Mouse (Mus musculus) midbrain, embryonic 15.5 days (tissue): ENCODE data around the gene Lyst. TPM values are rescaled to one million over a fixed set of nuclear protein-coding genes. Genes with fewer than 3 reads are reported as not detected.
"Not testable (repeated sequence)": the region's sequence is repeated elsewhere in the genome, so short reads cannot be mapped to it uniquely, and the experiment has no call there.

Experiments used
- ATAC-seq: fragments of 200-750 bp; cut with Nextera tagmentation; replicated peaks from 2 replicates; pipeline ENCODE4 v1.8.0; 2017; ENCODE audit warnings: moderate TSS enrichment
- H3K27ac ChIP-seq: fragments of 300-500 bp; sonication (generic); 2 replicates; pipeline ENCODE4 v1.5.1; 2015; ENCODE audit warnings: mild to moderate bottlenecking, inconsistent platforms
- H3K27me3 ChIP-seq: fragments of 300-500 bp; sonication (generic); replicated peaks from 2 replicates; pipeline ENCODE4 v1.6.1; 2015; ENCODE audit warnings: inconsistent platforms
- H3K36me3 ChIP-seq: fragments of 300-500 bp; sonication (generic); replicated peaks from 2 replicates; pipeline ENCODE4 v1.6.1; 2015; ENCODE audit warnings: inconsistent platforms
- H3K4me1 ChIP-seq: fragments of 300-500 bp; sonication (generic); 2 replicates; pipeline ENCODE4 v1.6.1; 2015; ENCODE audit warnings: inconsistent platforms
- H3K4me2 ChIP-seq: fragments of 300-500 bp; sonication (generic); 2 replicates; pipeline ENCODE4 v1.6.1; 2015; ENCODE audit warnings: inconsistent platforms, mild to moderate bottlenecking, moderate library complexity
- H3K4me3 ChIP-seq: fragments of 300-500 bp; sonication (generic); 2 replicates; pipeline ENCODE4 v1.5.1; 2015; ENCODE audit warnings: mild to moderate bottlenecking, inconsistent platforms
- H3K9ac ChIP-seq: fragments of 300-500 bp; sonication (generic); 2 replicates; pipeline ENCODE4 v1.6.1; 2015; ENCODE audit warnings: mild to moderate bottlenecking, inconsistent platforms
- H3K9me3 ChIP-seq: fragments of 300-500 bp; sonication (generic); 2 replicates; pipeline ENCODE4 v1.6.1; 2016; ENCODE audit warnings: inconsistent platforms
- WGBS: fragments of 180-500 bp; shearing (Covaris S2); methylation state at CpG from one replicate; pipeline ENCODE4 v1.1.7; 2015; ENCODE audit warnings: mixed read lengths; 5-methylcytosine and 5-hydroxymethylcytosine counted together
- polyA plus RNA-seq: library from polyadenylated mRNA; unstranded; fragments of >200 nt; fragmentation: Nextera tagmentation; extraction: Ambion mirVana; gene quantifications from 2 replicates; pipeline ENCODE4 v1.2.1, GENCODE M21; 2015

Gene Lyst
- polyA plus RNA-seq, 1 experiment from 2014 or later = 5.6 TPM

DNA sequence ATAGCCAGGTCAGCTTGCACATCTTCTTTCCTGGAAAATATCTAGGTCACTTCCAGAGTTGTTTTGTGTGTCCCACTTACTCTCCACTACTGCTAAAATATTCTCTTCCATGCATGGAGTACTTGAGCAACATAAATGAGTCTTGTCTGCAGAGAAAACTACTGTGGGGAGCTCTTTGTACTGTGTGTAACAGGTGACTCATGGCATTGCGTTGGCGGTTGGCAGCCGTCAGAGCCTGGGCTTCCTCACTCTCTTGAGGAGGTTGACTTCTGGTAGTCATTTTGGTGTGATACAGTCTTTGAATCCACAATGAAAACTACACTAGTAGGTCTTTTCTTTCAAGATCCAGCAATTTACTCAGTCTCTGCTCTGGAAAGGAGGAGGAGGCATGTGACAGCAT lies 201.8 kb downstream of the Lyst start:
- no peaks in the 10 kb centered on the region for H3K36me3 ChIP-seq
- H3K4me2 ChIP-seq = no peak overlapping the region
- 93% methylated on average over 3 of the region's 3 CpGs for WGBS
- no peak overlapping the region for H3K27ac ChIP-seq
- H3K4me3 ChIP-seq = no peak overlapping the region
- H3K27me3 ChIP-seq = no peaks in the 10 kb centered on the region
- H3K4me1 ChIP-seq = no peaks in the 10 kb centered on the region
- ATAC-seq = no peak
- H3K9me3 ChIP-seq = no peaks in the 10 kb centered on the region
- no peak overlapping the region for H3K9ac ChIP-seq

DNA sequence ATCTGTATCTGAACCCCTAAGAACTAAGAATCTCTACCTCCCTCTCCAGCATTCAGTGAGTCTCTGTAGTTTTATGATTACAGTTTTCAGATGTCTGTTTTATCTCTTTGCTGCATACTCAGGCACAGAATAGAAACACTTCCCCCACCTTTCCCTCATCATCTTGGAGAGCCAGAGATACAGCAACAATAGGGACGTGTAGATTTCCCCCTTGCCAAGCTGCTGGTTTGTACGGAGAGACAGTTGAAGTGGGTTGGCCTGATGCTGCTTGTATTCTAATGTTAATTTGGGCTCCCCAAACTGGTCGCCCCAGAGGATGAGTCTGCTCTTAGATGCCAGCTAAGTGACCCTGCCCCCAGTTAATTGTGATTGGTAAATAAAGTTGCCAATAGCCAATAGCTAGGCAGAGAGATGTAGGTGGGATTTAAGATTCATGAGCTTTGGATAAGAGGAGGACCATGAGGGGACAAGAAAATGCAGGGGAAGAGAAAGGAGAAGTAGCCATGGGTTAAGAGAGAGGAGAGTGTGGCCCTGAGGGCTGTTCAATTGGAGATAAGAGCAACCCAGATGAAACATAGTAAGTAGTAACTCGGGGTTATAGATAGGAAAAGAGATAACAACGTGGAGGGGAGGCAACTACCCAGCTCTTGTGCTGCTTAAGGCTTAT lies 205.1 kb downstream of the Lyst start:
- H3K9me3 ChIP-seq = no peaks in the 10 kb centered on the region
- no peak overlapping the region for H3K27ac ChIP-seq
- no peaks in the 10 kb centered on the region for H3K36me3 ChIP-seq
- no peaks in the 10 kb centered on the region for H3K27me3 ChIP-seq
- 29% methylated on average over 5 of the region's 5 CpGs for WGBS
- H3K4me2 ChIP-seq = no peak overlapping the region
- H3K4me3 ChIP-seq = no peak overlapping the region
- ATAC-seq = no peak
- no peaks in the 10 kb centered on the region; the same call in 1 of the 2 replicates for H3K4me1 ChIP-seq
- H3K9ac ChIP-seq = no peak overlapping the region

DNA sequence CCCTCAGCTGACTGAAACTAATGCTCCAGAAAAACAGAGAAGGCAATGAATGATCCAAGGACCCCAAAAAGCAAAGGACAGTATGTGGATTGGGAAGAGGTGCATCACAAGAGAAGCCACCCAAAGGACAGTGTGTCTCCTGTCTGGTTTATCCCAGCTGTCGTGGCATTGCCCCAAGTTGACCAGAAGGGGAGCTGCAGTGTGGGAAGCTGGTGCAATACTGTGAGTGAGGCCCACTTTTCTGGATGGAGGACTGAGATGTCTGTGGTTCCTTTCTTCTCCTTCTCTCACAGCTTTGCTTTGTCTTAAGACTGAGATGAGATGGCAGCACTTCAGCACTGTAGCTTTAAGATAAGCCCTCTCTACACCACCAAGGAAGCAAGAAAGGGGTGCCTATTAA lies 205.9 kb downstream of the Lyst start:
- Histone ChIP-seq H3K36me3 (no peaks in the 10 kb centered on the region), H3K4me1 (no peaks in the 10 kb centered on the region; the same call in 1 of the 2 replicates), H3K27me3 (no peaks in the 10 kb centered on the region), H3K4me2 (no peak overlapping the region), H3K4me3 (no peak overlapping the region), H3K27ac (no peak overlapping the region), H3K9me3 (no peaks in the 10 kb centered on the region), H3K9ac (no peak overlapping the region)
- 83% methylated on average over 1 of the region's 1 CpGs for WGBS
- ATAC-seq = no peak

DNA sequence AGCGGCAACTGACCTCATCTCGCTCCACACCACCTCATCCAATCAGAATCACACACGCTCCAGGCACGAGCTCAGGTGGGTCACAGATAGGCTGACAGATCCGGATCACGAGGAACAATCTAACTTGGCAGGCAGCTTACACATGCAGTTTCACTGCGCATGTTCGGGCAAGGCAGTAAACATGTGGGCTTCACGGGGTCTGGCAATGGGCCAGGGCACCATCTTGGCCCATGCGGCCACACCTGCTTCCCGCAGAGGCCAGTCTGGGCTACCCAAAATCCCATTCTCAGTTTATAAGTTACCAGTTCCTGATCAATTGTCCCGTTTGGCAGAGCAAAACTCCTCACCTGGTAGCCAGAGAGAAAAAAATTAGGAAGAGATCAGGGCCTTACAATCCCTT lies 207.6 kb downstream of the Lyst start:
- H3K4me2 ChIP-seq, H3K27ac ChIP-seq, H3K4me3 ChIP-seq, H3K36me3 ChIP-seq, H3K27me3 ChIP-seq, H3K9me3 ChIP-seq, H3K4me1 ChIP-seq, H3K9ac ChIP-seq, ATAC-seq: not testable (repeated sequence)
- WGBS = 92% methylated on average over 12 of the region's 12 CpGs

DNA sequence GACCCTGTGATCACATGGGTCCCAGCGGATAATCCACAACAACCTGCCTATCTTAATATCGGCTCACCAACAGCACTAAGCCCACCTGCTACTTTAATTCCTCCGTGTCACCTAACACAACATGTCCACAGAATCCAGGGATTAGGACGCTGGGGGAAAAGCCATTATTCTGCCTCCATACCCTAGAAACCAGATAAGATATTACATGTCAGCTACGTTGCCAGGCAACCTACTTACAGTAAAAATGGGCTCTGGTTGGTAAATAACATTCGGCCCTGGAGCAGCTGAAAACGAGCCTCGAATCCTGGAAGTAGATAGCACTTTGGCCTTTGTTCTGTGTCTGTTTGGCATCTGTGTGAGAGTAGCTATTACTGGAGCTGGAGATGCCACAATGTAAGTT lies 208.6 kb downstream of the Lyst start:
- WGBS = 65% methylated on average over 8 of the region's 8 CpGs
- Histone ChIP-seq H3K36me3 (no peaks in the 10 kb centered on the region), H3K9me3 (no peaks in the 10 kb centered on the region), H3K27ac (no peak overlapping the region), H3K4me3 (no peak overlapping the region), H3K27me3 (no peaks in the 10 kb centered on the region), H3K9ac (no peak overlapping the region), H3K4me1 (no peaks in the 10 kb centered on the region; the same call in 1 of the 2 replicates), H3K4me2 (no peak overlapping the region)
- ATAC-seq = peak; percentile 57; the same call in 1 of the 2 replicates

DNA sequence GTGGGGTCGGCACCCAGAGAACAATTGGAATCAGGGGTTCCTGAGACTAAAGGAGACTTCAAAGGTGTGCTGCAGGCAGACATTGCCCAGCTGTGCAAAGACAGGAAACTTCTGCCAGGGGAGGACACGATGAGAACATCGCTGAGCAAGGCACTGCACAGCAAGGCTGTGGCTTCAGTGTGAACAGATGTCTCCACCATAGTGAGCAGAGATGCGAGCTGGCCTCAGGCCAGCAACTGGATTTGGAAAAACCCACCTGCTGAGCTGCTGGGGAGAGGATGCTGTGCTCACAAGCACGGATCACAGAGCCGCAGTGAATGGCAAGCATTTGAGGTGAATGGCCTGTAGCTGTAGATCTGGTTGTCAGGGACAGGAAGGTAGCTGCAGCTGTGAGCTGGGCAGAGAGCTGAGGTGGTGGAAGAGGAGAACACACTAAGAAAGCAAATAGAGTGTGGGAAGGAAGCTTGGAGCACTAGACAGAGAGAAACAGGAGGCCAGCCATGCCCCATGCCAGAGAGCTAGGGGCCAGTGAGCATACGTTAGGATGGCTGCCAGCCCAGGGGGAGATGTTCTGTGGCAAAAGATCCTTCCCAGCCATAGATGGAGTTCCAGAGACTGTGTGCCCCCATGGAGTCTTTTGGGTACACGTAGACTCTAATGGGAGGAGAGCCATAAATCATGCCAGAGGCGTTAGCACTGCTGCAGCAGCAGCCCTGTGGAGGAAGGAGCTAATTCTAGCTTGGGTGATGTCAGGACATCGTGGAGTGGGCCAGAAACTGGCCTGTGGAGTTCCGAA lies 218.3 kb downstream of the Lyst start:
- Histone ChIP-seq H3K27ac (no peak overlapping the region), H3K4me1 (0 out of 2 replicates have a peak, but pooled peaks cover 10% of the 10 kb centered on the region), H3K9me3 (no peaks in the 10 kb centered on the region), H3K9ac (no peak overlapping the region), H3K27me3 (no peaks in the 10 kb centered on the region), H3K4me2 (no peak overlapping the region), H3K4me3 (no peak overlapping the region), H3K36me3 (no peaks in the 10 kb centered on the region)
- ATAC-seq = peak; percentile 81
- WGBS = 35% methylated on average over 11 of the region's 11 CpGs

DNA sequence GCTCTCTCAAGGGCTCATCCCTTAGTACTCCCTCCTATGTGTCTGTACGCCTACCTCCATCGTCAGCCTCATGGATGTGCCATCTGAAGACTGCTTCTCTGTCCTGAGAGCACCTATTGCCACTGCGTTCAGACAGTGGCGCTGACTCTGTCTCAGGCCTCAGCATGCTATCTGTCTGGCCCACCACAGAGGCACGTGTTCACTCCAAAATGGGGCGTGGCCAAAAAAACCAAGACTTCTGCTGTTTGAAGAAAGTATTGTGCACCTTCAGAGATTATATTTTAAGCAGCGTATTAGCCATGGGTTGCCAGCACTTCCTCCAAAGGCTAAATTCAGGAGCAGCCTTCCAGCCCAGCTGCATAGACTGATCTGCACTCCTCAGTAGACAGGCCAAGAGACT lies 220.7 kb downstream of the Lyst start:
- ATAC-seq = no peak
- 85% methylated on average over 7 of the region's 7 CpGs for WGBS
- H3K4me2 ChIP-seq = no peak overlapping the region

DNA sequence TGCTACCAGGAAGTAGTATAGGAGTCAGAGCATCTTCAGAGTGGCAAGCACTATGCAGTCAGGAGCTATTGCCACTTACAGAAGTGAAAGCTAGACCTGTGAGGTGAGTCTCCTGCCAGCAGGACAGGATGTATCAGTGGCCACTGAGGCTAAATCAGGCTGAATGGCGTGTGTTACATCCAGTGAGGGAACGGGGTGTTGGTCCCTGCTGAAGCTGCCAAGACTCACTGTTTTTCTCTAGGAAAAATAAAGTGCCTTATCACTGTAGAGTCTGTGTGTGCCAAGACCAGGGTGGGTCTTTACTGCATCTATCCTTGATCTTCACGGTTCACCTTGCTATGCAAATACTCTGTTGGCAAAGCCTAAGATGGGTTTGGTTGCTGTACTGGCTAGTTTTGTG lies 228.5 kb downstream of the Lyst start:
- ATAC-seq = no peak
- Histone ChIP-seq H3K4me2 (no peak overlapping the region), H3K27me3 (no peaks in the 10 kb centered on the region), H3K4me3 (no peak overlapping the region), H3K9ac (no peak overlapping the region), H3K36me3 (no peaks in the 10 kb centered on the region), H3K9me3 (no peaks in the 10 kb centered on the region), H3K27ac (no peak overlapping the region), H3K4me1 (no peaks in the 10 kb centered on the region)
- WGBS = 85% methylated on average over 3 of the region's 3 CpGs

More for the DNA sequence above, 220.7 kb downstream of the Lyst start:
- H3K4me3 ChIP-seq = no peak overlapping the region
- H3K36me3 ChIP-seq = no peaks in the 10 kb centered on the region
- no peaks in the 10 kb centered on the region for H3K27me3 ChIP-seq
- no peak overlapping the region for H3K27ac ChIP-seq
- H3K4me1 ChIP-seq = 0 out of 2 replicates have a peak, but pooled peaks cover 10% of the 10 kb centered on the region
- no peak overlapping the region for H3K9ac ChIP-seq
- H3K9me3 ChIP-seq = no peaks in the 10 kb centered on the region

DNA sequence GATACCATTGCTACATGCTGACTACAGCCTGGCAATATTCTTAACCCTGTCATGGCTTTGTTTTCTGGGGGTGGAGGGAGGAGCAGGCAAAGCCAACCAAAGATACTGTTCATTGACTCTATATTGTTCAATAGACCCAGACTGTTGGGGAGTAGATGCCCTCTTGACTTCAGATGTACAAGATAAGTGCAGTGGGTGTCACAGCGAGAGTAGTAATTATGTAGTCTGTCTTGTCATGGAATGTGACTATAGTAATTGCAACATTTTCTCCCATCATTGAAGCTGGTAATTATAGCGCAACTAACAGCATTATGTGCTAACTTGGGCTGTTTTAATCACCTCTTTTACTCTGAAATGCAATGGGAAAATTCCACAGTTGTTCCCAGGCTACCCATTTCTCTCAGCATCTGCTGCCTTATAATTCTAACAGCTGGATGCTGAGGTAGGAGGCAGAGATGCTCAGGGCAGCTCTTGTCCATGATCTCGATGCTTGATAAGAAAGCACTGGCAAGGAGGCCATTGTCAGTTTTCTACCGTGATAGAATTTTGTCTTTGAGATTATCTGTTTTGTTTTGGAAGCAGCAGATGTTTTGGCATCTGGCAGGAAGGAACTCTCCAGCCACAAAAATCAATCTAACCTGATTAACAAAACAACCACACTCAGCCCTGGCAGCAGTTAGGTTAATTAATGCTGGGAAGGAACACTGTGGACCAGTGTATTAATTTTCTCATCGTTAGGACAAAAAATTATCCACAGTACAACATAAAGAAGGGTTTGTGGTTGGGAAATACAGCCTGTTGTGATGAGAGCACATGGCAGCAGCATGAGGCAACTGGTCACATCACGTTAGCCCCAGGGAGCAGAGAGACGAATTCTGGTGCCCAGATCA lies 230.3 kb downstream of the Lyst start:
- Histone ChIP-seq H3K27ac (no peak overlapping the region), H3K9ac (no peak overlapping the region), H3K9me3 (no peaks in the 10 kb centered on the region), H3K4me2 (no peak overlapping the region), H3K36me3 (no peaks in the 10 kb centered on the region), H3K4me1 (no peaks in the 10 kb centered on the region), H3K4me3 (no peak overlapping the region), H3K27me3 (no peaks in the 10 kb centered on the region)
- no peak for ATAC-seq
- 76% methylated on average over 7 of the region's 7 CpGs for WGBS

DNA sequence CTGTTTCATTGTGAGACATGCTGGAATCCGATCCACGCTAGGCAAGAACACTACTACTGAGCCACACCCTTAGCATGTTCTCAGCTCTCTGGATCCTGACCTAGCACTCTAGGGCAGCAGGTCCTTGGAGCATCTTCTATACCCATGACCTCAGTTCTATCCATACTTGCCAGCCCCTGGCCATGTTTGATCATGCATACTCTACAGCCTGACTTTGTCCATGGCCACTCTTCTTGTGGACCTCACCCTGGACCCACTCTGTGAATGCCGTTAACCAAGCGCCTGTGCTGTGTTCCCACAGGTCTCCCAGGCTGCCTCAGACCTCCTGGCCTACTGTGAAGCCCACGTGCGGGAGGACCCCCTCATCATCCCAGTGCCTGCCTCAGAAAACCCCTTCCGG lies 234.7 kb downstream of the Lyst start:
- H3K4me3 ChIP-seq = no peak overlapping the region
- no peaks in the 10 kb centered on the region for H3K4me1 ChIP-seq
- no peaks in the 10 kb centered on the region for H3K9me3 ChIP-seq
- no peak overlapping the region for H3K4me2 ChIP-seq
- H3K36me3 ChIP-seq = no peaks in the 10 kb centered on the region
- H3K9ac ChIP-seq = no peak overlapping the region
- ATAC-seq = no peak
- 90% methylated on average over 7 of the region's 7 CpGs for WGBS
- H3K27ac ChIP-seq = no peak overlapping the region
- no peaks in the 10 kb centered on the region for H3K27me3 ChIP-seq

DNA sequence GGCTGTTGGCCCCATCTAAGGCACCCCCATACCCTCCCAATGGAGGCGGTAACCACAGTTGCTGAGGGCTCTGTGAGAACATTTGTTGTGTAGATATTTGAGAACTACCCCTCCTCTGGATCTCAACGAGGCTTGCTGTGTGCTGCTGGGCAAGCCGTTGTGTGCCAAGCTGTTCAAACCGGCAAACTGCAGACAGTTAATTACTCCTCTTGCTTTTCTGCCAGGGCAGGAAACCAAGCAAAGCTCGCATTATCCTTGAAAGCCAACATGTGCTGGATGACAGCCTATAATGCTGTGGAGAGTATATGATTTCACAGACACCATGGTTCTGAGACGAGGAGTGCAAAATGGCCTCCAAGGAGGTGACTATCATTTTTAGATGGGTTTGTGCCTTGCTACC lies 236.3 kb downstream of the Lyst start:
- no peak overlapping the region for H3K4me3 ChIP-seq
- no peak overlapping the region for H3K27ac ChIP-seq
- H3K4me1 ChIP-seq = no peaks in the 10 kb centered on the region
- H3K9me3 ChIP-seq = no peaks in the 10 kb centered on the region
- no peaks in the 10 kb centered on the region for H3K36me3 ChIP-seq
- no peak overlapping the region for H3K4me2 ChIP-seq
- H3K27me3 ChIP-seq = no peaks in the 10 kb centered on the region
- WGBS = 91% methylated on average over 6 of the region's 6 CpGs
- no peak overlapping the region for H3K9ac ChIP-seq
- ATAC-seq = no peak

DNA sequence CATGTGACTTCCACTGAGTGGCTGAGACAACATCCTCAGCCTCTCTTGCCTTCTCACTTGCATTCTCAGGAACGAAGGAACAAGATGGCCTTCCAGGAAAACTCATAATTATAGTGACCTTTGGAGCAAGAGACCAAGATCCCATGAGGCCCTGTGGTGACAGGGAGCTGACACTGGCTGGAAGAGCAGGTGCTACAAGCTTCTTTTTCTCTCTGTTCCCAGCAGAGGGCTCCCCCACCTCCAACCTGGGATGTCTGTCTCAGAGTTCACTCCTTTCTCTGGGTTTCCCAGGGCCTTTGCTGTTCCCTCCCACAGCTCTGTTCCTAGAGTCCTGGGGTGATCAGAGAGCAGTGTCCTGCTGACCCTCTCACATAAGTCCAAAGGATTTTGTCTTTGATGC lies 237.9 kb downstream of the Lyst start:
- ATAC-seq = no peak
- Histone ChIP-seq H3K9ac (no peak overlapping the region), H3K36me3 (no peaks in the 10 kb centered on the region), H3K27me3 (no peaks in the 10 kb centered on the region), H3K4me3 (no peak overlapping the region), H3K4me1 (no peaks in the 10 kb centered on the region), H3K27ac (no peak overlapping the region), H3K9me3 (no peaks in the 10 kb centered on the region), H3K4me2 (no peak overlapping the region)
- WGBS = 35% methylated on average over 1 of the region's 1 CpGs
